Mouse (Mus musculus) urinary bladder, postnatal 25 days (tissue): Measurements from ENCODE around the gene Tsc1.

Experiments used
- DNase-seq: peaks from one replicate; pipeline ENCODE4 v3.0.0; 2022; ENCODE audit warnings: low spot score

Gene Tsc1

GRCm38 (mm10) chr2:28737112-28737511 is 96.1 kb downstream of the Tsc1 start:
- no peak for DNase-seq

- no peak for DNase-seq
Measured at GRCm38 (mm10) chr2:28740159-28740558, 99.1 kb downstream of the Tsc1 start.
